Mouse (Mus musculus): ENCODE results near the gene Mgst1.

DNA sequence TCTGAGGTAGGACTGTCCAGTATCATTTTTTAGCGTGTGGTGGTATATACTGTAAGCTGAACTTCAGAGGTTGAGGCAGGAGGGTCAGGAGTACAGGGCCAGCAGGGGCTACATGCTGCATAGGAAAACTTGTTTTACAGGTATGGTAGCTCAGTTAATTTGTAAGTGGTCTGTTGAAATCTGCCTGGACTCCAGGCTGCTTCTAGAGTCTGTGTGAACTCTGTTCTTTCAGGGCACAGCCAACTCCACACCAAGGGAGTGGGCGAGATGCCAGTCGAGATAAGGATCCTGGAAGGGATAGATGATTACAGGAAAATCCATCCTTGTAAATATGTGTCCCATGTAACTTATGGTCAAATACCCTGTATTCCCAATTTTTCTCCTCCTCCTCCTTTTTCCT, 3.3 kb downstream of the Mgst1 start:
- TF ChIP-seq CTCF (IDR thresholded peaks at IDR 0.05; ENCODE audit: low read depth) (no peak), EP300 (IDR thresholded peaks at IDR 0.05; ENCODE audit: low read depth) (no peak)
